Comparison of ENCODE assay signal across 20 mouse cellular contexts in genomic region chr6:86637860-86638259, GRCm38 (mm10). TPM values are rescaled to one million over a fixed set of nuclear protein-coding genes. Genes with fewer than 3 reads are reported as not detected.
DNase-seq lines count a peak whose midpoint lies in the region; ATAC-seq and TF ChIP-seq lines count a peak whose summit lies in the region.
"Had no signal": no experiment of that assay in that cellular context is flagged by ENCODE, and none has a peak within 500 bp of the region (broad histone marks: within the 10 kb centered on the region; RNA-seq: fewer than 3 reads in every experiment).

No protein-coding gene starts in this region.

- no peaks in the 10 kb centered on the region for H3K4me1 ChIP-seq in embryonic fibroblast, embryonic 13.5 days (ENCODE audit: control insufficient read depth, insufficient read depth, low read length)
- peaks cover 78% of the 10 kb centered on the region for H3K4me1 ChIP-seq in liver, embryonic 13.5 days (replicated peaks)
- H3K4me1 ChIP-seq: forebrain, embryonic 15.5 days; lung, embryonic 15.5 days; midbrain, embryonic 12.5 days; neural tube, embryonic 15.5 days had no signal

- no peak for TF ChIP-seq CTCF in embryonic fibroblast, embryonic 13.5 days (IDR thresholded peaks at IDR 0.05; ENCODE audit: borderline replicate concordance, insufficient read depth, low read length)

- DNase-seq in 3T3-L1 (ENCODE audit: low read depth, low spot score) (peak; percentile 67), adipocyte (ENCODE audit: low spot score) (peak; percentile 45)
- no peak for DNase-seq in liver, embryonic 13.5 days
- DNase-seq in cerebellum, adult 9-11 months = no peak
- DNase-seq in urinary bladder, adult 18-20 months (ENCODE audit: low spot score in 2 of 2) = no peak
- DNase-seq in urinary bladder, postnatal 25 days (ENCODE audit: low spot score) = no peak
- DNase-seq: cerebellum, postnatal 36 days; kidney, adult 8-10 months; kidney, postnatal 4 days; thymus, adult 2 months had no signal

- no peak overlapping the region for H3K4me3 ChIP-seq in embryonic fibroblast, embryonic 13.5 days (ENCODE audit: insufficient read depth, low read length)
- H3K4me3 ChIP-seq in liver, embryonic 13.5 days (replicated peaks) = no peak overlapping the region
- H3K4me3 ChIP-seq: forebrain, embryonic 15.5 days; lung, embryonic 15.5 days; midbrain, embryonic 12.5 days; myocyte; neural tube, embryonic 15.5 days; stomach, embryonic 15.5 days had no signal

- ATAC-seq in liver, embryonic 13.5 days (ENCODE audit: low read depth) = no peak
- ATAC-seq: forebrain, embryonic 15.5 days had no signal

- H3K27me3 ChIP-seq in liver, embryonic 13.5 days = peaks cover 6% of the 10 kb centered on the region; the same call in 1 of the 2 replicates
- H3K27me3 ChIP-seq: forebrain, embryonic 15.5 days; lung, embryonic 15.5 days; midbrain, embryonic 12.5 days; neural tube, embryonic 15.5 days; stomach, embryonic 15.5 days had no signal

- H3K4me2 ChIP-seq in liver, embryonic 13.5 days = peak overlapping the region; percentile 61
- H3K4me2 ChIP-seq: forebrain, embryonic 15.5 days; lung, embryonic 15.5 days; midbrain, embryonic 12.5 days; neural tube, embryonic 15.5 days; stomach, embryonic 15.5 days had no signal

- H3K27ac ChIP-seq in embryonic fibroblast, embryonic 13.5 days (ENCODE audit: insufficient read depth, low read length) = 0 out of 2 replicates have a peak overlapping the region, but pooled peaks have one; percentile 20
- H3K27ac ChIP-seq in liver, embryonic 13.5 days = peak overlapping the region; percentile 98
- H3K27ac ChIP-seq: forebrain, embryonic 15.5 days; lung, embryonic 15.5 days; macrophage; midbrain, embryonic 12.5 days; neural tube, embryonic 15.5 days; stomach, embryonic 15.5 days had no signal

- H3K9ac ChIP-seq in liver, embryonic 13.5 days = peak overlapping the region; percentile 77
- H3K9ac ChIP-seq: forebrain, embryonic 15.5 days; lung, embryonic 15.5 days; midbrain, embryonic 12.5 days; neural tube, embryonic 15.5 days; stomach, embryonic 15.5 days had no signal

- no peaks in the 10 kb centered on the region for H3K9me3 ChIP-seq in liver, embryonic 13.5 days (replicated peaks)
- H3K9me3 ChIP-seq: forebrain, embryonic 15.5 days; G1E; lung, embryonic 15.5 days; midbrain, embryonic 12.5 days; neural tube, embryonic 15.5 days; stomach, embryonic 15.5 days had no signal

- TF ChIP-seq POLR2A in embryonic fibroblast, embryonic 13.5 days (IDR thresholded peaks at IDR 0.05; ENCODE audit: low read depth, low read length) = no peak

- WGBS in liver, embryonic 13.5 days (ENCODE audit: insufficient replicate concordance) = 80% methylated on average over 2 of the region's 2 CpGs

- H3K36me3 ChIP-seq in liver, embryonic 13.5 days = no peaks in the 10 kb centered on the region
- H3K36me3 ChIP-seq: forebrain, embryonic 15.5 days; G1E; lung, embryonic 15.5 days; midbrain, embryonic 12.5 days; neural tube, embryonic 15.5 days; stomach, embryonic 15.5 days had no signal

RNA-seq across cellular contexts. Expression of gene Asprv1, which starts 9.9 kb away (rescaled TPM):
- polyA plus RNA-seq in embryonic fibroblast, embryonic 13.5 days (2011; ENCODE audit: insufficient read length, low read depth, missing spikeins) = not detected in 2 replicates
- polyA plus RNA-seq in liver, embryonic 13.5 days (2015; fragmentation: Nextera tagmentation; extraction: Ambion mirVana) = 0.25 and 0.29 TPM in 2 replicates
- polyA plus RNA-seq: G1E; heart, embryonic 14.5 days had no signal

RNA-seq across cellular contexts. Expression of gene Mxd1, which starts 31.1 kb away (rescaled TPM):
- polyA plus RNA-seq in embryonic fibroblast, embryonic 13.5 days (2011; ENCODE audit: insufficient read length, low read depth, missing spikeins) = 5.4 and 5.8 TPM in 2 replicates
- polyA plus RNA-seq in liver, embryonic 13.5 days (2015; fragmentation: Nextera tagmentation; extraction: Ambion mirVana) = 32.9 and 38.7 TPM in 2 replicates

RNA-seq across cellular contexts. Expression of gene Snrnp27, which starts 46.5 kb away (rescaled TPM):
- polyA plus RNA-seq in embryonic fibroblast, embryonic 13.5 days (2011; ENCODE audit: insufficient read length, low read depth, missing spikeins) = 64.1 and 65.6 TPM in 2 replicates
- 71.2 and 86.4 TPM in 2 replicates for polyA plus RNA-seq in liver, embryonic 13.5 days (2015; fragmentation: Nextera tagmentation; extraction: Ambion mirVana)

Comparison
In these comparisons a context has a peak if more than half of its experiments do, and no peak if none do; other contexts are left out.
1. DNase-seq: peak in 3T3-L1 (single experiment) and adipocyte (single experiment); none in liver, embryonic 13.5 days (single experiment), cerebellum, adult 9-11 months (single experiment), urinary bladder, adult 18-20 months (0 of 2) and urinary bladder, postnatal 25 days (single experiment).